ENCODE assay signal across 8 mouse cellular contexts in genomic region chr14:75837048-75837916, GRCm38 (mm10). TPM values are rescaled to one million over a fixed set of nuclear protein-coding genes. Genes with fewer than 3 reads are reported as not detected.
DNase-seq lines count a peak whose midpoint lies in the region; ATAC-seq and TF ChIP-seq lines count a peak whose summit lies in the region.

No protein-coding gene starts in this region.

- in situ Hi-C loops in CH12.LX (cut with MboI; ENCODE audit: low pct_ligation_motif_present, low pct_unique_long_range_greater_than_20kb, low sequenced_read_pairs): no loop called here

- dilution Hi-C loops in CH12.LX (cut with MboI; ENCODE audit: extremely low pct_ligation_motif_present, extremely low pct_unique_long_range_greater_than_20kb, low sequenced_read_pairs): no loop called here

- intact Hi-C loops in gastrocnemius, adult 2 months (cut with DNase I): no loop called here

- H3K4me3 ChIP-seq in gastrocnemius, adult 2 months: no peak overlapping the region
- H3K4me3 ChIP-seq in CH12.LX (replicated peaks in 1 of 3; ENCODE audit: low read depth in 2 of 3, low read length in 2 of 3, poor library complexity in 1 of 3): no peak overlapping the region
- H3K4me3 ChIP-seq in heart, embryonic 13.5 days: 0 out of 2 replicates have a peak overlapping the region, but pooled peaks have one; percentile 15
- H3K4me3 ChIP-seq in lung, embryonic 15.5 days: no peak overlapping the region
- no peak overlapping the region for H3K4me3 ChIP-seq in thymus, adult 2 months (ENCODE audit: control insufficient read depth, insufficient read depth, low read length)

- no peak for TF ChIP-seq EP300 in CH12.LX (IDR thresholded peaks at IDR 0.05; ENCODE audit: low read length)

- TF ChIP-seq CTCF in gastrocnemius, adult 2 months (IDR thresholded peaks at IDR 0.05): no peak
- no peak for TF ChIP-seq CTCF in CH12.LX (conservative IDR thresholded peaks at IDR 0.05 in 1 of 2, IDR thresholded peaks at IDR 0.05 in 1 of 2; ENCODE audit: low read depth in 2 of 2, low read length in 2 of 2)
- no peak for TF ChIP-seq CTCF in thymus, adult 2 months (IDR thresholded peaks at IDR 0.05; ENCODE audit: borderline replicate concordance, control insufficient read depth, extremely low read depth, insufficient read depth, low read length, poor library complexity)

- peaks cover 0 to 37% of the 10 kb centered on the region in 2 experiments; a peak in 2 of 4 replicates for H3K4me1 ChIP-seq in CH12.LX (ENCODE audit: control insufficient read depth in 1 of 2, insufficient read depth in 2 of 2)
- H3K4me1 ChIP-seq in heart, embryonic 13.5 days: peaks cover 51% of the 10 kb centered on the region
- H3K4me1 ChIP-seq in lung, embryonic 15.5 days: peaks cover 31% of the 10 kb centered on the region
- peaks cover 37% of the 10 kb centered on the region for H3K4me1 ChIP-seq in thymus, adult 2 months (replicated peaks; ENCODE audit: control insufficient read depth, insufficient read depth, low read length)

- no peaks in the 10 kb centered on the region for H3K36me3 ChIP-seq in CH12.LX (replicated peaks in 1 of 2; ENCODE audit: control insufficient read depth in 1 of 2, insufficient read depth in 1 of 2, low read length in 1 of 2)
- H3K36me3 ChIP-seq in heart, embryonic 13.5 days: no peaks in the 10 kb centered on the region
- no peaks in the 10 kb centered on the region for H3K36me3 ChIP-seq in lung, embryonic 15.5 days
- H3K36me3 ChIP-seq in thymus, adult 2 months (ENCODE audit: control insufficient read depth, insufficient read depth, low read length): no peaks in the 10 kb centered on the region

- H3K4me2 ChIP-seq in CH12.LX (ENCODE audit: insufficient read depth, low read depth, poor library complexity, severe bottlenecking): peak overlapping the region; percentile 30; the same call in 1 of the 2 replicates
- H3K4me2 ChIP-seq in heart, embryonic 13.5 days: peak overlapping the region; percentile 48
- H3K4me2 ChIP-seq in lung, embryonic 15.5 days: no peak overlapping the region

- H3K79me2 ChIP-seq in CH12.LX (replicated peaks; ENCODE audit: control insufficient read depth, extremely low read depth, insufficient read depth, poor library complexity, severe bottlenecking): no peaks in the 10 kb centered on the region

- no peak overlapping the region for H3K27ac ChIP-seq in gastrocnemius, adult 2 months
- H3K27ac ChIP-seq in CH12.LX (ENCODE audit: insufficient read depth, low read depth): no peak overlapping the region
- peak overlapping the region; percentile 90 for H3K27ac ChIP-seq in heart, embryonic 13.5 days (replicated peaks)
- 0 out of 2 replicates have a peak overlapping the region, but pooled peaks have one; percentile 5 for H3K27ac ChIP-seq in lung, embryonic 15.5 days
- H3K27ac ChIP-seq in thymus, adult 2 months (ENCODE audit: control insufficient read depth, insufficient read depth, low read length): no peak overlapping the region

- TF ChIP-seq RAD21 in CH12.LX (IDR thresholded peaks at IDR 0.05; ENCODE audit: low read depth, low read length): no peak

- ATAC-seq in heart, embryonic 13.5 days (ENCODE audit: extremely low read depth, insufficient number of reproducible peaks, low FRiP score, low TSS enrichment): peak; percentile 4; the same call in 1 of the 2 replicates
- ATAC-seq in lung, embryonic 15.5 days (ENCODE audit: borderline replicate concordance, extremely low read depth, low FRiP score, low TSS enrichment): peak; percentile 13; the same call in 1 of the 2 replicates

- H3K9ac ChIP-seq in CH12.LX (ENCODE audit: insufficient read depth, low read depth): no peak overlapping the region
- peak overlapping the region; percentile 70 for H3K9ac ChIP-seq in heart, embryonic 13.5 days
- H3K9ac ChIP-seq in lung, embryonic 15.5 days: no peak overlapping the region

- H3K27me3 ChIP-seq in CH12.LX (replicated peaks): peaks cover 2% of the 10 kb centered on the region
- H3K27me3 ChIP-seq in heart, embryonic 13.5 days (replicated peaks): no peaks in the 10 kb centered on the region
- no peaks in the 10 kb centered on the region for H3K27me3 ChIP-seq in lung, embryonic 15.5 days
- H3K27me3 ChIP-seq in thymus, adult 2 months (ENCODE audit: control insufficient read depth, insufficient read depth, low read length): no peaks in the 10 kb centered on the region

- DNase-seq in gastrocnemius, adult 2 months: peak; percentile 29
- no peak for DNase-seq in gastrocnemius, adult 8-10 months (ENCODE audit: low spot score in 2 of 2)
- DNase-seq in CH12.LX (ENCODE audit: extremely low read depth): no peak
- peak; percentile 61 for DNase-seq in thymus, adult 2 months
- DNase-seq in frontal cortex, postnatal 25 days (ENCODE audit: low spot score in 2 of 2): no peak
- no peak for DNase-seq in gastrocnemius, postnatal 25 days

- WGBS in heart, embryonic 13.5 days: 34% methylated on average over 10 of the region's 10 CpGs
- WGBS in lung, embryonic 15.5 days: 53% methylated on average over 10 of the region's 10 CpGs
- WGBS in thymus, adult 2 months: 40% methylated on average over 10 of the region's 10 CpGs

- H3K9me3 ChIP-seq in CH12.LX (replicated peaks; ENCODE audit: low read length): no peaks in the 10 kb centered on the region
- no peaks in the 10 kb centered on the region for H3K9me3 ChIP-seq in heart, embryonic 13.5 days
- H3K9me3 ChIP-seq in lung, embryonic 15.5 days: no peaks in the 10 kb centered on the region

- no peak for TF ChIP-seq POLR2A in CH12.LX (IDR thresholded peaks at IDR 0.05; ENCODE audit: low read depth, low read length)
- no peak for TF ChIP-seq POLR2A in thymus, adult 2 months (IDR thresholded peaks at IDR 0.05; ENCODE audit: control insufficient read depth, extremely low read depth, insufficient read depth, low read length, poor library complexity)

TF ChIP-seq in CH12.LX, 34 proteins besides CTCF, POLR2A, EP300 and RAD21:
- TF ChIP-seq JUN (IDR thresholded peaks at IDR 0.05; ENCODE audit: insufficient read depth, low read depth, low read length) (no peak), SMC3 (IDR thresholded peaks at IDR 0.05; ENCODE audit: low read depth, low read length) (no peak), MYC (IDR thresholded peaks at IDR 0.05; ENCODE audit: low read depth, low read length) (no peak), MAX (IDR thresholded peaks at IDR 0.05; ENCODE audit: low read length) (no peak), NELFE (IDR thresholded peaks at IDR 0.05; ENCODE audit: low read depth, low read length) (no peak), HCFC1 (IDR thresholded peaks at IDR 0.05; ENCODE audit: low read depth, low read length) (no peak), USF1 (IDR thresholded peaks at IDR 0.05; ENCODE audit: low read depth, low read length) (no peak), CHD2 (IDR thresholded peaks at IDR 0.05; ENCODE audit: low read length) (peak; percentile 74; the same call in 1 of the 2 replicates), SIN3A (IDR thresholded peaks at IDR 0.05; ENCODE audit: low read length) (no peak), UBTF (IDR thresholded peaks at IDR 0.05; ENCODE audit: low read depth, low read length) (no peak), ZC3H11A (IDR thresholded peaks at IDR 0.05; ENCODE audit: low read depth, low read length) (no peak), PAX5 (IDR thresholded peaks at IDR 0.05; ENCODE audit: low read length) (no peak), ETS1 (conservative IDR thresholded peaks at IDR 0.05; ENCODE audit: low read depth, low read length) (peak; percentile 68), BHLHE40 (IDR thresholded peaks at IDR 0.05; ENCODE audit: low read depth, low read length) (no peak), MAFK (IDR thresholded peaks at IDR 0.05; ENCODE audit: insufficient replicate concordance, low read length) (no peak), IRF4 (IDR thresholded peaks at IDR 0.05; ENCODE audit: low read depth, low read length) (peak; percentile 87)

RNA-seq across cellular contexts. Expression of gene Tpt1, which starts 7.6 kb away (rescaled TPM):
- total RNA-seq in gastrocnemius, adult 2 months (2021): 1,000 to 10,000 TPM; 3,630 to 4,350 TPM
- total RNA-seq in gastrocnemius, adult 8-10 months (2022): 1,000 to 10,000 TPM; 3,387 to 4,149 (median 3,897) TPM
- 698 and 751 TPM in 2 replicates for total RNA-seq in CH12.LX (2012; rRNA removed)
- total RNA-seq in CH12.LX (2014; rRNA removed): 1,876 and 2,057 TPM in 2 replicates
- 1,607 and 1,716 TPM in 2 replicates for polyA plus RNA-seq in CH12.LX (2012; ENCODE audit: insufficient read length, low read depth)
- 849 and 910 TPM in 2 replicates for polyA plus RNA-seq in heart, embryonic 13.5 days (2015; fragmentation: Nextera tagmentation; extraction: Ambion mirVana)
- polyA plus RNA-seq in lung, embryonic 15.5 days (2015; fragmentation: Nextera tagmentation; extraction: Ambion mirVana): 998 and 1,067 TPM in 2 replicates
- 2,302 and 2,614 TPM in 2 replicates for polyA plus RNA-seq in thymus, adult 2 months (2012; rRNA removed)
- 1,000 to 10,000 TPM; 2,961 to 2,964 TPM for total RNA-seq in gastrocnemius, postnatal 25 days (2021)

RNA-seq across cellular contexts. Expression of gene Slc25a30, which starts 50.4 kb away (rescaled TPM):
- total RNA-seq in gastrocnemius, adult 2 months (2021): 10 to 100 TPM in 1 of 2 experiments, 1 to 10 TPM in 1; 6.6 to 10.5 TPM
- total RNA-seq in gastrocnemius, adult 8-10 months (2022): 10 to 100 TPM in 1 of 4 experiments, 1 to 10 TPM in 3; 5.9 to 12.2 (median 7.2) TPM
- 10.7 and 18.2 TPM in 2 replicates for total RNA-seq in CH12.LX (2012; rRNA removed)
- 15.5 and 17.0 TPM in 2 replicates for total RNA-seq in CH12.LX (2014; rRNA removed)
- 8.3 and 9.6 TPM in 2 replicates for polyA plus RNA-seq in CH12.LX (2012; ENCODE audit: insufficient read length, low read depth)
- 4.8 and 5.5 TPM in 2 replicates for polyA plus RNA-seq in heart, embryonic 13.5 days (2015; fragmentation: Nextera tagmentation; extraction: Ambion mirVana)
- polyA plus RNA-seq in lung, embryonic 15.5 days (2015; fragmentation: Nextera tagmentation; extraction: Ambion mirVana): 3.6 and 3.8 TPM in 2 replicates
- polyA plus RNA-seq in thymus, adult 2 months (2012; rRNA removed): 10.9 and 15.7 TPM in 2 replicates
- total RNA-seq in gastrocnemius, postnatal 25 days (2021): 1 to 10 TPM; 7.1 to 7.2 TPM

Comparison
In these comparisons a context has a peak if more than half of its experiments do, and no peak if none do; other contexts are left out.
1. DNase-seq: peak in gastrocnemius, adult 2 months (single experiment) and thymus, adult 2 months (single experiment); none in gastrocnemius, adult 8-10 months (0 of 2), CH12.LX (single experiment), frontal cortex, postnatal 25 days (0 of 2) and gastrocnemius, postnatal 25 days (single experiment).
2. H3K27ac ChIP-seq: peak in heart, embryonic 13.5 days (single experiment) and lung, embryonic 15.5 days (single experiment); none in gastrocnemius, adult 2 months (single experiment), CH12.LX (single experiment) and thymus, adult 2 months (single experiment).